In the genomic region with DNA sequence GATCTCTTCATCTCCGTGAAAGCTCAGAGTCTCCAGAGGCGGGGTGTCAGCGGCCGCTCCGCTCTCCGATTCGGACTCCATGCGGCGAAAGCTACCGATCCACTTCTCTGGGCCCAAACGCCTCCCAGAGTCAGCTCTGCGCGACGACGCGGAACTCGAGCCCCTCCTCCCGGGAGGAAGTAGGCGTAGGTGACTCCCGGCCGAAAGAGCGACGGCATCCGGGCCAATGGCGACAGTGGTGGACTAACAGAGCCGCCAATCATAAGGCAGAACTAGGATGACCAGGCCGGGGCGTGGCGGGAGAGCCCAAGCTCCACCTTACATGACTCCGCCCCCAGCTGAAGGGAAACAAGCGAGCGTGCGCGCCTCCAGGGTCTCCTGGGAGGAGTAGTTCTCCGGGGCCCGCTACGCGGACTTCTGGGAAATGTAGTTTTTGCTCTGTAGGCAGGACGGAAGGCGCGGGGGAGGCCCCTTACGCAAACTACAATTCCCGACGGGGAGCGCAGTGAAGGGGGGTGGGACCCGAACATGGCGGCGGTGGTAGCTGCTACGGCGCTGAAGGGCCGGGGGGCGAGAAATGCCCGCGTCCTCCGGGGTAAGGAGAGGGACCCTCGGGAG, we compare ENCODE assay signal across 7 mouse cellular contexts. TPM values are rescaled to one million over a fixed set of nuclear protein-coding genes. Genes with fewer than 3 reads are reported as not detected.
DNase-seq lines count a peak whose midpoint lies in the region; ATAC-seq lines count a peak whose summit lies in the region.

A gene (minus strand): TSS at position 196 of the 618 bp plus-strand sequence.
A gene (plus strand): TSS at position 388 of the 618 bp plus-strand sequence.

- DNase-seq in adrenal gland, postnatal 25 days = peak; percentile 99
- DNase-seq in heart, adult 11 months = peak; percentile 100
- DNase-seq in kidney, adult 18-20 months = peak; percentile 100
- DNase-seq in limb, embryonic 11.5 days (ENCODE audit: low spot score) = peak; percentile 100
- peak; percentile 100 for DNase-seq in midbrain, embryonic 14.5 days
- peak; percentile 97 to 100 for DNase-seq in spleen, adult 18-20 months

- peak within 1 kb of the TSS; percentile 76; the same call in 1 of the 2 replicates for H3K27ac ChIP-seq in embryonic facial prominence, embryonic 12.5 days
- H3K27ac ChIP-seq in limb, embryonic 11.5 days (replicated peaks; ENCODE audit: low read depth, low read length) = no peak within 1 kb of the TSS
- peak within 1 kb of the TSS; percentile 83 for H3K27ac ChIP-seq in midbrain, embryonic 14.5 days (replicated peaks; ENCODE audit: low read depth, low read length)

- H3K27me3 ChIP-seq in embryonic facial prominence, embryonic 12.5 days = no peaks in the 10 kb centered on the region
- H3K27me3 ChIP-seq in limb, embryonic 11.5 days (ENCODE audit: control insufficient read depth, insufficient read depth, low read length) = no peaks in the 10 kb centered on the region
- H3K27me3 ChIP-seq in midbrain, embryonic 14.5 days (ENCODE audit: control insufficient read depth, insufficient read depth, low read length) = no peaks in the 10 kb centered on the region

- no peaks in the 10 kb centered on the region for H3K9me3 ChIP-seq in embryonic facial prominence, embryonic 12.5 days
- H3K9me3 ChIP-seq in limb, embryonic 11.5 days (ENCODE audit: control insufficient read depth, low read length) = no peaks in the 10 kb centered on the region
- no peaks in the 10 kb centered on the region for H3K9me3 ChIP-seq in midbrain, embryonic 14.5 days (ENCODE audit: control insufficient read depth, low read length)

- H3K9ac ChIP-seq in embryonic facial prominence, embryonic 12.5 days = peak within 1 kb of the TSS; percentile 82
- peak within 1 kb of the TSS; percentile 68 for H3K9ac ChIP-seq in limb, embryonic 11.5 days (ENCODE audit: low read length)
- H3K9ac ChIP-seq in midbrain, embryonic 14.5 days (replicated peaks; ENCODE audit: low read length) = peak within 1 kb of the TSS; percentile 72

- ATAC-seq in embryonic facial prominence, embryonic 12.5 days (ENCODE audit: insufficient number of reproducible peaks, insufficient read depth, low FRiP score, low TSS enrichment) = peak; percentile 98
- peak; percentile 97 for ATAC-seq in limb, embryonic 11.5 days (ENCODE audit: insufficient number of reproducible peaks, low FRiP score, low TSS enrichment, low read depth)
- peak; percentile 97 for ATAC-seq in midbrain, embryonic 14.5 days (ENCODE audit: low FRiP score, low TSS enrichment)

- under 1% methylated on average over 56 of the region's 56 CpGs for WGBS in embryonic facial prominence, embryonic 12.5 days
- under 1% methylated on average over 54 of the region's 56 CpGs for WGBS in limb, embryonic 11.5 days
- WGBS in midbrain, embryonic 14.5 days = under 1% methylated on average over 56 of the region's 56 CpGs

- peaks cover 10% of the 10 kb centered on the region for H3K4me1 ChIP-seq in embryonic facial prominence, embryonic 12.5 days
- peaks cover 12% of the 10 kb centered on the region for H3K4me1 ChIP-seq in limb, embryonic 11.5 days (ENCODE audit: control insufficient read depth, insufficient read depth, low read length)
- H3K4me1 ChIP-seq in midbrain, embryonic 14.5 days (ENCODE audit: control insufficient read depth, insufficient read depth, low read length) = peaks cover 13% of the 10 kb centered on the region

- peak within 1 kb of the TSS; percentile 86 for H3K4me2 ChIP-seq in embryonic facial prominence, embryonic 12.5 days (replicated peaks)
- H3K4me2 ChIP-seq in limb, embryonic 11.5 days (ENCODE audit: low read depth, severe bottlenecking) = peak within 1 kb of the TSS; percentile 80
- peak within 1 kb of the TSS; percentile 86 for H3K4me2 ChIP-seq in midbrain, embryonic 14.5 days (ENCODE audit: low read length)

- H3K4me3 ChIP-seq in embryonic facial prominence, embryonic 12.5 days = peak within 1 kb of the TSS; percentile 81
- H3K4me3 ChIP-seq in limb, embryonic 11.5 days (ENCODE audit: low read depth, low read length) = peak within 1 kb of the TSS; percentile 67
- H3K4me3 ChIP-seq in midbrain, embryonic 14.5 days (replicated peaks; ENCODE audit: low read depth, low read length) = peak within 1 kb of the TSS; percentile 83

- H3K36me3 ChIP-seq in embryonic facial prominence, embryonic 12.5 days = peaks cover 46% of the 10 kb centered on the region
- peaks cover 27% of the 10 kb centered on the region for H3K36me3 ChIP-seq in limb, embryonic 11.5 days (ENCODE audit: control insufficient read depth, insufficient read depth, low read length)
- H3K36me3 ChIP-seq in midbrain, embryonic 14.5 days (ENCODE audit: control insufficient read depth, insufficient read depth, low read length) = peaks cover 34% of the 10 kb centered on the region

RNA-seq across cellular contexts. Expression of the first gene that starts in this region (rescaled TPM):
- total RNA-seq in adrenal gland, postnatal 25 days (2021) = 157 and 183 TPM in 2 replicates
- polyA plus RNA-seq in embryonic facial prominence, embryonic 12.5 days (2016; fragmentation: Nextera tagmentation; extraction: Ambion mirVana) = 211 and 213 TPM in 2 replicates
- 218 and 223 TPM in 2 replicates for polyA plus RNA-seq in limb, embryonic 11.5 days (2014; fragmentation: Nextera tagmentation; extraction: Ambion mirVana)
- polyA plus RNA-seq in midbrain, embryonic 14.5 days (2014; fragmentation: Nextera tagmentation; extraction: Ambion mirVana) = 184 and 205 TPM in 2 replicates

RNA-seq across cellular contexts. Expression of the second gene that starts in this region (rescaled TPM):
- total RNA-seq in adrenal gland, postnatal 25 days (2021) = 65.2 and 75.9 TPM in 2 replicates
- 106 TPM in 2 replicates for polyA plus RNA-seq in embryonic facial prominence, embryonic 12.5 days (2016; fragmentation: Nextera tagmentation; extraction: Ambion mirVana)
- 118 and 119 TPM in 2 replicates for polyA plus RNA-seq in limb, embryonic 11.5 days (2014; fragmentation: Nextera tagmentation; extraction: Ambion mirVana)
- polyA plus RNA-seq in midbrain, embryonic 14.5 days (2014; fragmentation: Nextera tagmentation; extraction: Ambion mirVana) = 99.0 and 107 TPM in 2 replicates
